Mouse (Mus musculus) liver, embryonic 14.5 days (tissue): ENCODE measurements at regions not wholly inside any gene's neighbourhood (a gene's known extent, or its start where the extent isn't known, plus 50 kb on each side); places are given as distances from the start of the nearest gene placed in this dataset.

Source experiments
- CTCF ChIP-seq: IDR thresholded peaks from 2 replicates; pipeline ENCODE4 v1.5.1; 2016; ENCODE audit warnings: antibody characterized with exemption, low read depth, control low read depth
- EP300 ChIP-seq: IDR thresholded peaks from 2 replicates; pipeline ENCODE4 v1.6.1; 2016; ENCODE audit warnings: antibody characterized with exemption, low read depth

- TF ChIP-seq CTCF (no peak), EP300 (no peak)
These were observed 510.1 kb downstream of the Sqor start for GRCm38 (mm10) chr2:123274866-123275735.
